Mouse (Mus musculus): Measurements from ENCODE around the gene Atxn1. TPM values are rescaled to one million over a fixed set of nuclear protein-coding genes. Genes with fewer than 3 reads are reported as not detected.

Atxn1 gene
- total and polyA plus RNA-seq, 3 experiments = 0.39 to 1.1 TPM; not detected in 1

DNA sequence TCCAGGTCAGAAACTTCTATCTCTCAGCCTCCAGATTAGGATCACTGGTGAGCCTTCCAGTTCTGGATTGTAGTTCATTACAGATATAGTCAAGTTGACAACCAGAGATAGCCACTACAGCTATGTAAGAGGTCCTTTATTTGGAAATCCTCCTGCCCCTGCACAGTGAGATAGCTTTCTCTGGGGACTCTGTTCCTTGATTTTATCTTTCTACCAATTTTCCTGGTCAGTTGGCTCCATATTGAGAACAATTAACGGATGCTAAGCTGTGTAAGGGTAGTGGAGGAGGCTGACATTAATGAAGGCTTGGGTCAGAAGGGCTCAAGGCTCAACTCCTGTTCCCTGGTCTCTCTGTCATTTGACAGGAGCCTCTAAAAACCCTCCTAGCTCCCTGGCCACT, 335.1 kb downstream of the Atxn1 start:
- Histone ChIP-seq H3K27ac (ENCODE audit: control insufficient read depth, low read depth, low read length) (no peak overlapping the region), H3K9ac (ENCODE audit: control insufficient read depth, low read depth, low read length, poor library complexity, severe bottlenecking) (no peak overlapping the region), H3K27me3 (ENCODE audit: control insufficient read depth in 1 of 2, insufficient read depth in 2 of 2, low read length in 2 of 2) (no peaks in the 10 kb centered on the region), H3K79me2 (ENCODE audit: control insufficient read depth, insufficient read depth, low read length, poor library complexity) (no peaks in the 10 kb centered on the region), H3K9me3 (replicated peaks; ENCODE audit: insufficient read depth, low read length) (no peaks in the 10 kb centered on the region), H3K4me3 (ENCODE audit: control insufficient read depth in 1 of 2, insufficient read depth in 1 of 2, low read depth in 2 of 2, low read length in 2 of 2) (no peak overlapping the region), H3K36me3 (ENCODE audit: control insufficient read depth in 1 of 2, insufficient read depth in 2 of 2, low read length in 2 of 2) (no peaks in the 10 kb centered on the region), H3K4me1 (ENCODE audit: control insufficient read depth in 1 of 2, insufficient read depth in 2 of 2, low read length in 2 of 2) (0 out of 4 replicates have a peak, but pooled peaks cover 0 to 3% of the 10 kb centered on the region in 2 experiments)
- TF ChIP-seq TAL1 (IDR thresholded peaks at IDR 0.05; ENCODE audit: low read length) (no peak), TCF12 (IDR thresholded peaks at IDR 0.05; ENCODE audit: low read depth, low read length) (no peak), ELF1 (IDR thresholded peaks at IDR 0.05; ENCODE audit: low read depth, low read length) (no peak), UBTF (IDR thresholded peaks at IDR 0.05; ENCODE audit: borderline replicate concordance, insufficient read depth, low read depth, low read length) (no peak), RAD21 (IDR thresholded peaks at IDR 0.05; ENCODE audit: low read depth, low read length) (no peak), GATA1 (IDR thresholded peaks at IDR 0.05; ENCODE audit: low read depth, low read length) (no peak), ZC3H11A (IDR thresholded peaks at IDR 0.05; ENCODE audit: low read depth, low read length) (no peak)
- no peak for DNase-seq (ENCODE audit: low read depth, low spot score)

DNA sequence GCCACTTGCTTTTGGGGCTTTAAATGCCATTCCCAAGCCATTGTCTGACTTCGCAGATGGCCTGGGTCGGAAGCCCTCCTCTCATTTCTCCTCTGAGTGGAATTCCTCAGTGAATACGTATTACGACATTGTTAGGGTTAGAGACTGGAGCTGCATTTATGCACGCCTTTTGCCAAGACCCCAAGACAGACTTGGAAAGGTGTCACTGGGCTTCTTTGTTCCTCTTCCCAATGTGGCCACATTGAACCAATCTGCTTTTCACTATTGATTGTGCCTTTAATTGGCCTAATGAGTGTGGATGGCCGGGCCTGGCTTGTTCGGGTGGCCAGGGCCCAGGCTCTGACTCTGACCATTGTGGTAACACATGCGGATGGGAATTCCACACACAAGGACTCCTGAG, 336.5 kb downstream of the Atxn1 start:
- no peak for DNase-seq (ENCODE audit: low read depth, low spot score)
- H3K36me3 ChIP-seq (ENCODE audit: control insufficient read depth in 1 of 2, insufficient read depth in 2 of 2, low read length in 2 of 2) = no peaks in the 10 kb centered on the region
- no peak overlapping the region for H3K9ac ChIP-seq (ENCODE audit: control insufficient read depth, low read depth, low read length, poor library complexity, severe bottlenecking)
- no peak overlapping the region for H3K27ac ChIP-seq (ENCODE audit: control insufficient read depth, low read depth, low read length)
- no peaks in the 10 kb centered on the region for H3K27me3 ChIP-seq (ENCODE audit: control insufficient read depth in 1 of 2, insufficient read depth in 2 of 2, low read length in 2 of 2)
- 0 out of 4 replicates have a peak, but pooled peaks cover 0 to 3% of the 10 kb centered on the region in 2 experiments for H3K4me1 ChIP-seq (ENCODE audit: control insufficient read depth in 1 of 2, insufficient read depth in 2 of 2, low read length in 2 of 2)
- TF ChIP-seq MXI1 (IDR thresholded peaks at IDR 0.05; ENCODE audit: low read depth, low read length) (no peak), POLR2AphosphoS5 (IDR thresholded peaks at IDR 0.05; ENCODE audit: borderline replicate concordance, low read depth, low read length) (no peak), ZC3H11A (IDR thresholded peaks at IDR 0.05; ENCODE audit: low read depth, low read length) (no peak), UBTF (IDR thresholded peaks at IDR 0.05; ENCODE audit: borderline replicate concordance, insufficient read depth, low read depth, low read length) (no peak), BHLHE40 (IDR thresholded peaks at IDR 0.05; ENCODE audit: borderline replicate concordance, low read depth, low read length) (no peak), MAZ (IDR thresholded peaks at IDR 0.05; ENCODE audit: low read depth, low read length) (no peak), ZNF384 (IDR thresholded peaks at IDR 0.05; ENCODE audit: low read depth, low read length) (no peak), POLR2A (IDR thresholded peaks at IDR 0.05; ENCODE audit: control insufficient read depth in 1 of 2, insufficient read depth in 1 of 2, low read depth in 1 of 2, low read length in 2 of 2, poor library complexity in 1 of 2) (no peak), TAL1 (IDR thresholded peaks at IDR 0.05; ENCODE audit: low read length) (no peak), CHD1 (IDR thresholded peaks at IDR 0.05; ENCODE audit: low read depth, low read length) (no peak), MAFK (IDR thresholded peaks at IDR 0.05; ENCODE audit: borderline replicate concordance, low read depth, low read length) (no peak), RCOR1 (IDR thresholded peaks at IDR 0.05; ENCODE audit: low read depth, low read length) (no peak), SMC3 (IDR thresholded peaks at IDR 0.05; ENCODE audit: low read depth, low read length) (no peak)
- no peaks in the 10 kb centered on the region for H3K79me2 ChIP-seq (ENCODE audit: control insufficient read depth, insufficient read depth, low read length, poor library complexity)
- H3K9me3 ChIP-seq (replicated peaks; ENCODE audit: insufficient read depth, low read length) = no peaks in the 10 kb centered on the region
- H3K4me3 ChIP-seq (ENCODE audit: control insufficient read depth in 1 of 2, insufficient read depth in 1 of 2, low read depth in 2 of 2, low read length in 2 of 2) = no peak overlapping the region
